Mouse (Mus musculus) thymus, postnatal 36 days (tissue): Measurements from ENCODE around the gene Rgl3.

ENCODE experiments used
- DNase-seq, 2 experiments: peaks; one replicate each; pipeline ENCODE4 v3.0.0; 2022; ENCODE audit warnings: mixed read lengths in 2 of 2

Gene Rgl3

DNA sequence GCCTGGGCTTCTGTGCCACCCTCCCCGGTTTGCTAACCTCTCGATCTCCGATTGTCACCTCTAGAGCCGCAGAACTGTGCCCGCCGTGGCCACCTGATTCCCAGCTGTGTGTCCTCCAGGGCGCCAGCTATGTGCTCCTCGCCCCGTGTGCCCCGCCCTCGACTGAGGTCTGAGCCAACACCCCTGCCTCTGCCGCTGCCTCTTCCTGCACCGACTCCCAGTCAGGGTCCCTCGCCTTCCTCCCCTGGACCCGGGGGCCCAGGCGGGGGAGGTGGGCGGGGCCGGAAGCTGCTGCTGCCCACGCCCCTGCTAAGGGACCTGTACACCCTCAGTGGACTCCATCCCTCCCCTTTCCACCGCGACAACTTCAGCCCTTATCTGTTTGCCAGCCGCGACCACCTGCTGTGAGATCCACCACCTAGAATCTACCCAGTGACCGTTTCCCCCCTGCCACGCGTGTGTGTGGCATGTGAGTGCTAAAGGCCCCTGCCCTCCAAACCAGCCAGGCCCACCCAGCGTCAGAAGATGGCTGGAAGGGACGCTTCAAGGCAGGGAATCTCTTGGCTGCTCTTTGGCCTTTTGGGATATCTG is 41.6 kb downstream of the Rgl3 start:
- DNase-seq, result no peak

DNA sequence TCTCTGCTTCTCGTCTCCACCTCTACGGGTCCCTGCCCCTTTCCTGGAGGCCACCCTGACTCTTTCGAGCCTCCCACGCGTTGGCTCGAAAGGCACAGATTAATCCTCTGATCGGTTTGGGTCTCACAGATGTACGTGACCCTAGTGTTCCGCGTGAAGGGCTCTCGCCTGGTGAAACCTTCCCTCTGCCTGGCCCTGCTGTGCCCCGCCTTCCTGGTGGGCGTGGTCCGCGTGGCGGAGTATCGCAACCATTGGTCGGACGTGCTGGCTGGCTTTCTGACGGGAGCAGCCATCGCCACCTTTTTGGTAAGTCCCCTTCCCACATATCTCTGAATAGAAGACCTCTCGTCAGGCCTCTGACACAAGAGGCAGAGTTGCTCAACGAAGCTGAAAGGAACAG is 45.0 kb downstream of the Rgl3 start:
- DNase-seq, result no peak

DNA sequence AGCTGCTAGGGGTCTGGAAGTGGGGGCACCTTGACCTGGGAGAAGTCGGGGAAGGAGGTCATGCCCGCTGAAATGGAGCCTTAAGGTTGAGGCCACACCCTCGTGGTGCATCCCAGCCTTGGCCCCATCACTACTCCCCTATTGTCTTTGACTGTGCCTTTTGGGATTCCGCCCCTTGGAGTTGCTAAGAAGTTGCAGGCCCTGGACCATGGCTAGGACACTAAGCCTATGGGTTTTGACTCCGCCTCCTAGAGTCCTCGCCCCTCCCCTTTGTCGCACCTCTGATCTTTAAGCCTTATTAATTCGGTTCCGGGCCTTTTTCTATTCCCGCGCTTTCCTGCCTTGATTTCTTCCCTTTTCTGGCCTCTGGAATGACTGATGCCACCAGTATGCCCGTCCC is 45.6 kb downstream of the Rgl3 start:
- no peak for DNase-seq

DNA sequence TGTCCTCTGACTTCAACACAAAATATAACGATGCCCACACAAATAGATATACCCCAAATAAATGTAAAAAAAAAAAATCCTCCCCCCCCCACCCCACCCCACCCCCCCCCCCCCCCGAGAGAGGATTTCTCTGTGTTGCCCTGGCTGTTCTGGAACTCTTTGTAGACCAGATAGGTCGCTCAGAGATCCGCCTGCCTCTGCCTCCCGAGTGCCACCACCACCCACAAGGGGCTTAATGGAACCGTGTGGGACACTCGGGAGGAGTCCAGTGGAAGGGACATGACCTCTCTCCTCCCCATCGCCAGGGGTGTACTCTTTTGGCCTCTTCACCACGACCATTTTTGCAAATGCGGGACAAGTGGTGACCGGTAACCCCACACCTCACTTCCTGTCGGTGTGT is 46.2 kb downstream of the Rgl3 start:
- DNase-seq, result no peak

DNA sequence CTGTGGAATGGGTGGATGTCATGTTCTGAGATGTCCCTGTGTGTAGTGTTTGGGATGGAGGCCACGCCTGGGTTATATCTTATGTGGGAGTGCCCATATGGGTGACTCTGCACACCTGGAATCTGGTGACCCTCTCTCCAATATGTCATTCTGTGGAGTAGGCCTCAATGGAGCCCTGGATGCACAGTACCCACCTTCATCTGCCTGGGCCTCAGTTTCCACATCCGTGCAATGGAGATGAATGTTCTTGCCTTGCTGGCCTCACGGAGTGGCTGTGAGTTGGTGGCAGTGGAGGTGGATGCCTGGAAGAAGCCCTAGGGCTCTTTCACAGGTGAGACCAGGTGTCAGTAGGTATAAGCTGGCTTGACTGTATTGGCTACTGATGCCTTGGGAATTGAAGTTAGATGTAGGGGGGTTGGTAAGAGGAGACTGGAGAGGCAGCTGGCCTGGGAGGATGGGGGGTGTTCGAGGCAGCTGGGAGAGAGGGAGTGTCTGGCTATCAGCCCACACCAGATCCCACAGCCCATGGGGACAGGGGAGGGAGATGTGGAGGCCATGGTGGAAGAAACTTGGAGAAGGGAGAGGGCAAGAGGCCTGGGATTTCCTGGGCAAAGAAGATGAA is 50.9 kb downstream of the Rgl3 start:
- no peak for DNase-seq

DNA sequence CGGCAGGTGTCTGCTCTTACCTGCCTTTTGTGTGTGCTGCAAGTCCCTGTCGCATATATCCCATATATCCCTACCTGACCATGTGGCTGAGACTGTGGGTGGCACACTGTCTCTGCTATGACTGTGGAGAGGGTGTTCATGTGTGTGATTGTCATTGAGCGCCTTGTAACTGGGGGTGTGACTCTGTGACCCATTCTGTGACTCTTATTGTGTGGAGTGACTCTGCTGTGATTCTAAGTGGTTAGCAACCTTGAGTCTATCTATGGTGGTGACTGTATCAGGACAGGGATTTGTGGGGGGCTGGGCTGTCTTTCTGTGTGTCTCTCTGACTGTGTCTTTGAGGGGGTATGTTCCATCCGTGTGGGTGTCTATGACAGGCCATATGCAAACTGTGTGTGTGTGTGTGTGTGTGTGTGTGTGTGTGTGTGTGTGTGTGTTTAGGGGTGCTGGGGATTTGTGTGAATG is 51.5 kb downstream of the Rgl3 start:
- DNase-seq, result no peak

DNA sequence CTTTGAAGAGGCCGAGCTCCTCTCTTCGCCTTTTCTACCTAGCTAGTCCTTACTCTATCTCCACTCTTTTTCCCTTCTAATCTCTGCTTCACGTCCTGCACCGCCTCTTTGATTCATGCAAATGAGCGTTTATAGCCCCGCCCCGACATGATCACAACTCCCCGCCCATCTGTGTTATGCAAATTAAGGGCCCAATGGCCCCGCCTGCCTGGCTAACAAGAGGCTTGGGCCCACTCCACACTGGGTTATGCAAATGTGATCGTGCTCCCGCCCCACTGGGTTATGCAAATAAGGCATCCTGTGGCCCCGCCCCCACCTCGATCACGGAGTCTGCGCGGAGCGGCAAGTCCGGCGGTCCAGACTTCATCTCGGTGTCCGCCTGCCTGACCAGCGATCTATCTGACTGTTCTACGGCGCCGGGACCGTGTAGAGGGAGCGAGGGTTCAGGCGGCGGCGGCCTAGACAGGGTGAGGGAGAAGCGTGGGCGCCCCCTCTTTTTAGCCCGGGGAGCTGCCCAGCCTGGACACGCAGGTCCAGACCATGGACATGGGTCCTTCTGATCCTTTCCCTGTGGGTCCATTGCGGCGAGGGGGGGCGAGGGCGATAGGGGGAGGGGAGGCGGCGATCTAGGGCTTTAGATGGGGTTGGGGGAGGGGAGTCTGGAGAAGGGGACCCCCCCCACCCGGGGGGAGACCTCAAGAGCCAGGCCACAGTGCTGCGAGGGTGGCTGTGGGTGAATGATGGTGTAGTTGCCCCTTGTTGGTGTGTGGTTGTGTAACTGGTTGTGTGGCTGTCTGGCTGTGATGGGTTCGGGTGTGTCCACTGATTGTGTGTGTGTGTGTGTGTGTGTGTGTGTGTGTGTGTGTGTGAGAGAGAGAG is 52.3 kb downstream of the Rgl3 start, which contains the start of gene Plppr2:
TSS of gene Plppr2 (plus strand) at position 342 of the 879 bp plus-strand sequence.
- peak; percentile 73 to 83 for DNase-seq

DNA sequence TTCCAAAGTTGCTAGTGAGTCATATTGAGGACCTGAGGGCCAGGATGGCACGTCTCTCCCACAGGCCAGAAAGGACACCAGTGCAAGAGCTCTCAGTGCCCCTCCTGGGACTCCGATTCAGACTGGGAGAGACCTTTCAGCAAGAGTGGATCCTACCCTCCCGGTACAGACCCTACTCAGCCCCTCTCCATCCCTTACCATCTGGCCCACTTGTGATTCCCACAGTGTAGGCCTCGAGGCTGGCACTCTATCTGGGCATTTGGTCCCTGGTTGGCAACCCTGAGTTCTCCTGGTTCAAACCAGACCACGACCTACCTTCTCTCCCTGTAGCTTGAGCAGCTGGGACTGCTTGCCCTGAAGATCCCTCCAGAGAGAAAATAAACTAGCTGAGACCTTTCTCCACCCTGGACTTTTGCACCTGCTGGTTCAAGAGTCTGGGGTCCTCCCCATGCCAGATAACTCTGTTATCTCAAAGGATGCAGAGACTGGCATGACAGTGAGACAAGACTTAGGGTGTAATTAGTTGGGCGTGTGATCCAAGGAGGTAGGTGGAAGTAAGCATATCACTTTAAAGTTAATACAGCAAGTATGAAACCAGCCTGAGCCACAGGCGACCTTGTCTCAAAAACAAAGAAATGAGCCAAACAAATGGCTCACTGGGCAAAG is 53.6 kb downstream of the Rgl3 start:
- DNase-seq, result no peak

DNA sequence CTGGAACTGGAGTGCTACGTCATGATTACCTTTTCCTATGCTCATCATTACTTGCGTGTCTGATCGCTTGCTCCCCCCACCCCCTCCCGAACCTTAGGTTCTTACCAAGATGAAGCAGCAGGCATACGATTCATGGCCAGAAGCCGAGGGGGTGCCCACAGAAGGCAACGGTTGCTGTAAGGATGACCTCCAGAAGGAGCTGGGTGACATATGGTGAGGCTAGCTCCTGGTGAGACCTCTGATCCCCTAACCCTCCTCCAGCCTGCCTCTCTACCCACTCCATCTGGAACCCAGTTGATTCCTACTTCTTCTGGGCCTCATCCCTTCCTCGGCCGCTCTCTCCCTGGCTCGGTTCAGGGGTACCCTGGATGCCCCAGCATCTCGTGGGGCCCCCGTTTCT is 55.2 kb downstream of the Rgl3 start:
- no peak for DNase-seq

DNA sequence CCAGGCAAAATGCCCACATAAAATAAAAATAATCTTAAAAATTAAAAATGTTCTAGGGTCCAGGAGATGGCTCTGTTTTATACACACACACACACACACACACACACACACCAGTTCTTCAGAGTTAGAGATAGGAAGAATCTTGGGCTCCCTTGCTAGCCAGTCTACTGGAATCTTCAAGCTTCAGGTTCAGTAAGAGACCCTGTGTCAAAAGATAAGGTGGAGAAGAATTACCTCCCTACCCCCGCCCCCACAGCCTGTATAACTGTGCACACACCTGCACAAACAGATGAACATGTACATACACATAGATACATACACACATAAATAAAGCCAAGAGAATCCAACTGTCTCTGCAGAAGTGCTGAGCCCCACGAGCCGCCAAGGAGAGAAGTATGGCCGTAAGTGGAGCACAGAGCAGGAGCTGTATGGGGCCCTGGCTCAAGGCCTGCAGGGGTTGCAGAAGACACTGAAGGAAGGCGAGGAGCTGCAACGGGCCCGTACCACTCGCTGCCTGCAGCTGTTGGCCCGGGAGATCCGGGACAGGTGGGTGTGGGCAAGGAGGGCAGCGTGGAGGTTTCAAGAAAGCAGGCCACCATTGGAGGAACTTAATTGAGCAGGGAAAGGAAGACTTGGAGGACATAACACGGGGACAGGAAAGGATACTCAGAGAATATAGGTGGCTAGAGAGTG is 56.7 kb downstream of the Rgl3 start:
- DNase-seq, result no peak

DNA sequence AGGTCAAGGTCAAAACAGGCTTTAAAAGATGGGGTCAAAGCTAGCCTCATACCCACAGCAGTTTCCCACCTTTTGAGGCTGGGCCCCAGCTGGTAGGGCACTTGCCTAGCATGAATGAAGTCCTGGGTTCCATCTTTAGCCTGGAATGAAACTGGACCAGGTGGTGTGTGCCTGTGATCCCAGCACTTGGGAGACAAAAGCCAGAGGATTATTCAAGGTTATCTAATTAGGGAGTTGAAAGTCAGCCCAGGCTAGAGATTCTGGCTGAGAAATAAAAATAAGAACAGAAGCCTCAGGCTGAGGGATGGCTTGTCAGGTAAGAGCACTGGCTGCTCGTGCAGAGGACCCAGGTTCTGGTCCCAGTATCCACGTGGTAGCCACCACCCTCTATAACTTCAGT is 57.2 kb downstream of the Rgl3 start:
- DNase-seq, result no peak

DNA sequence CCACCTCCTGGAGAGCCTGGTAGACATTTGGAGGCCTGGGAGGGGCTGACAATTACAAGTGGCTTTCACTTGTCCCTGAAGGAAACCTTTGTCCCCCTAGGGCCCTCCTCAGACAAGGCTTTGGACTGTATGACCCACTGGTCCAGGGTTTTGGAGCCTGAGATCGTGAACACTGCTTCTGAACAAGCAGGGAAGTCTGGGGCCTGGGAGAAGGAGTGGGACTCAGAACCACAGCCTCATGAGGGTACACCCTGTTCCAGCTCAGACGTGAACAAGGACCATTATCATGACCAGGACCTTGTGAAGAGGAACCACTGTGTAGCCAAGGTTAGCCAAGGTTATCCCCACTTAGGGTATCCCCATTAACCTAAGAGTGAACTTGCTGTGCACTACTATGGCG is 60.0 kb downstream of the Rgl3 start:
- DNase-seq, result no peak

DNA sequence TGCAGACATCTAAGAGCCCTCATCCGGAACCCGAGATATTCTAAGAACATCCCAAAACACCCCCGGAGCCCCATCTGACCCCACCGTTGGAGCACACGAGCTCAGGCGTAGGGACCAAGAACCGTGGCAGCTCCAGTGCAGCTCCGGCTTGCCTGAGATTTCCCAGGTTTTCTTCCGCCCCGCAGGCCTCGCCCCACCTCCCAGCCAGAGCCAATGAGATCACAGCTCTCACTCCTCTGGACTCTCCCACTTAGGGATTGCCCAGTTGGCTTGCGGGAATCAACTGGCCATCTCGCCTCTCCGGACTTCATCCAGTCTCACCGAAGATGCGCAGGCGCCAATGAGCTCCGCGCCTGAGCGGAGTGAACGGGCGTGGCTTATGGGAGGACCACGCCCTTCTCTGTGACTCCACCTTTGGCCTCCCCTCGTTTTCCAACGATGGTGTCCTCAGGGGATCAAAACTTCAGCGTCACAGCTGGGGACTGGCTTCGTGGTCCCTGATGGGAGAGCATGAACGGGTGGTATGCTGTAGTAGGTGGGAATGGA is 62.0 kb downstream of the Rgl3 start, which contains the start of the genes Ccdc159 and Tmem205:
TSS of gene Ccdc159 (plus strand) at position 264 of the 546 bp plus-strand sequence.
TSS of gene Tmem205 (minus strand) at position 349 of the 546 bp plus-strand sequence.
- DNase-seq, result peak in 1 of 2 experiments; percentile 19

DNA sequence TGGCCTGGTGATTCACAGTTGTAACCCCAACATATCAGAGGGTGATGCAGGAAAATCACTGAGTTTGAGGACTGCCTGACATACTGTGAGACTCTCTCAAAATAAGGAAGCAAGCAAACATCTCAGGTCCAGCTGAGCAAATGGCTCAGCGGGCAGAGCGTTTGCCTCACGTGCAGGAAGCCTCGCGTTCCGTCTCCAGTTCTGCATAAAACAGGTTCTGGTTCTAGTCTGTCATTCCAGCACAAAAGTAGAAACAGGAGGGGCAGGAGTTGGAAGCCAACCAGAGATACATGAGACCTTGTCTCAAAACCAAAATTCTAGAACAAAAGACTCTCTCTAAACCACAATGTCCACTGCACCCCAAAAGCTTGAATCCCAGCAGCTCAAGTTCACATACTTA is 62.5 kb downstream of the Rgl3 start:
- DNase-seq, result no peak

DNA sequence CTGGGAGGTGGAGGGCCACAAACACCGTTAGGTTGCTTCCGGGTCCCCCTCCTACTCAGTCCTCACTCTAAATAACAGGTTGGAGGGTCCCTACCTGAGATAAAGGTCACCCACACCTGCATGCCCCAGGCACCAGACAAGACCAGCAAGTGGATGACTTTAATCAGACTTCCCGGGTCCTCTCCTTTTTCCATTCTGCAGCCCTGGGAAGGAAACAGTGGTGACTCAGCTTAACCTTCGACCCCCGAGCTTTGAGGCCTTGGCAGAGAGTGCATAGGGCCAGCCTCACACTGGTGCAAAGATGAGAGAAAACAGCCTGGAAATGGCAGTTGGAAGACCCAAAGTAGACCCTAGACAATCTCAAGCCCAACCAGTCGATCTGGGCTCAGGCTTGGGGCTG is 63.1 kb downstream of the Rgl3 start:
- DNase-seq, result no peak

DNA sequence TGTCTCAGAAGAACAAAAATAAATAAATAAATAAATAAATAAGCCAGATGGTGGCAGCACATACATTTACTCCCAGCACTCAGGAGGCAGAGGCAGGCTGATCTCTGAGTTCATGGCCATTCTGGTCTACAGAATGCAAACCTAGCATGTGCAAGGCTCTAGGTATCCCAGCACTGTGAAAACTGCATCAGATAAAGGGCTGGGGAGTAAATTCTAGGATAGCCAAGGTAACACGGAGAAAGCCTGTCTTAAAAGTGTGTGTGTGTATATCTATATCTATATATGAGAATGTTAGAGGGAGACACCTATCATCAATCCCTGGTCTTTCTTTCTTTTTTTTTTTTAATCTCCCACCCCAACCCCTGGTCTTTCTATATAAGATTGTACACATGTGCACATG is 63.7 kb downstream of the Rgl3 start:
- DNase-seq, result no peak

DNA sequence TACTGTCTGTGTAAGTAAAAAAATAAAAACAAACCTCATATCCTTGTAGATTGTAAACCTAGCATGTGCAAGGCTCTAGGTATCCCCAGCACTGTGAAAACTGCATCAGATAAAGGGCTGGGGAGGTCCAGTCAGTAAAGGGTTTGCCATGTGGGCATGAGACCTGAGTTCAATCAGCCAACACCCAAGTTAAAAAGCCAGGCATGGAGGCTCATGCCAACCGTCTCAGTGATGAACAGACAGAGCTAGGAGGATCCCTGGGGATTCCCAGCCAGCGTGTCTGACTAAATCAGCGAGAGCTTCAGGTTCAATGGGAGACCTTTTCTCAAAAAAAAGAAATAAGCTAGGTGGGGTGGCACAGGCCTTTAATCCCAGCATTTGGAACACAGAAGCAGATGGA is 64.2 kb downstream of the Rgl3 start:
- DNase-seq, result no peak

DNA sequence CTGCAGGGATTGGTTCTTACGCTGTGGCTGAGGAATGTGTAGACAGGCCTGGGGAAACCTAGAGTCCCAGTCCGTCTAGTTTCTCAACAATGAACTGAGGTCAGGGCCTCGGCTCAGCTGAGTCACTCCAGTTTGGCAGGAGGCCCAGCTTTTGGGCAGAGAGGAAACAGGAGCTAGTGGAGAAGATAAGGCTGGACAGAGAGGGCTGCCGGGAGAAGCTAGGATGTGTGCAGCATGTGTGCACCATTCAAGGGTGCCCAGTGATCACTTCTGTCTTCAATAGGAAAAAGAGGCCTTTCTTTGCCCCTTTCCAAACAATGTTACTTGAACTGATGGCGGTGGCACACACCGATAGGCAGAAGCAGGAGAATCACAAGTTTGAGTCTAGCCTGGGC is 65.2 kb downstream of the Rgl3 start:
- no peak for DNase-seq

DNA sequence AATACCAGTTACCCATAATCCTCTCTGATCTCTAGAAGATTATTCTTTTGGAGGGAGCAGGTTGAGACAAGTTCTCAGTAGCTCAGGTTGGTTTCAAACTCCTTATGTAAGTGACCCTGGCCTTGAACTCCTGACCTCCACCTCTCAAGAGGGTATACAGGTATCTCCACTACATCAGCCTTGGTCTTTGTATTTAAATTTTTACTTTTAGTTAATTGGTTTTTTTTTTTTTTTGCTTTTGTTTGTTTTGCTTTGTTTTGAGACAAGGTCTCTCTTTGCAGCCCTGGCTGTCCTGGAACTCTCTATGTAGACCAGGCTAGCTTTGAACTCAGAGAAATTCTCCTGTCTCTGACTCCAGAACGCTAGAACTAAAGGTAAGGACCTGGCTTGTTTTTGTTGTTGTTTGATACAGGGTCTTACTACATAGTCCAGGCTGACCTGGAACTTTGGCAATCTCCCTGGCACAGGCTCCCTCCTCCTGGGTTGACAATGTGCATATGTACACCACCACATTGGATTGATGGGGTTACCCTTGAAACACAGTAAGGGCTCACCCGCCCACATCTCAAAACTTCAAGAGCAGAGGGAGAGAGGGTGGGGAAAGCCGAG is 65.7 kb downstream of the Rgl3 start:
- DNase-seq, result no peak

DNA sequence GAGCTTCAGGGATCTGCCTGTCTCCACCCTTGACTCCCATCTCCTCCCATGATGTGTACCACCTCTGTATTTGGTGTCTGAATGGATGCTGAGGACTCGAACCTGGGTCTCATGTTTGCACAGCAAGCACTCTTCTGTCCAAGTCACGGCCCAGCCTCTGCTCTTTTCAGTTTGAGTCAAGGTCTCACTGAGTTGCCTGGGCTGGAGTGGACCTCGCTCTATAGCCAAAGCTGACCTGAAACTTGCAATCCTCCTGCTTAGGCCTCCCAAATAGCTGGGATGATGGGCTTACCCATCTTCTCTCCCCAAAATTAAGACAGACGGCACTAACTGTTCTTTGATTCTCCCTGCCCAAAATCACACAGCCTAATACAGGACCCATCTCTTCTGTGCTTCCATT is 66.2 kb downstream of the Rgl3 start:
- DNase-seq, result no peak
